Mouse (Mus musculus) CD8-positive naive resting alpha-beta T cell, adult 2 months (primary cell): ENCODE results near the gene Olfr775.

Experiments used
- DNase-seq, 2 experiments: peaks; one replicate each; pipeline ENCODE4 v3.0.0; 2022; ENCODE audit warnings: low read depth in 2 of 2, low spot score in 2 of 2

Olfr775 gene

GRCm38 (mm10) chr10:129248112-129248511 is at the start of gene Olfr775:
Gene Olfr775 (plus strand): TSS chr10:129248412.
- no peak for DNase-seq

GRCm38 (mm10) chr10:129230737-129231136 is 17.5 kb upstream of the Olfr775 start:
- no peak for DNase-seq

- DNase-seq, result no peak
Observed at GRCm38 (mm10) chr10:129235904-129236303, 12.3 kb upstream of the Olfr775 start, which contains the start of gene Olfr774. Gene Olfr774 (plus strand): TSS chr10:129236204.

- no peak for DNase-seq
Observed at GRCm38 (mm10) chr10:129258827-129259226, 10.6 kb downstream of the Olfr775 start, which contains the start of gene Olfr776. Gene Olfr776 (plus strand): TSS chr10:129259127.

- DNase-seq, result no peak
Observed at GRCm38 (mm10) chr10:129271081-129271535, 22.9 kb downstream of the Olfr775 start, which contains the start of gene Olfr777. Gene Olfr777 (minus strand): TSS chr10:129271485.
